Mouse (Mus musculus): ENCODE measurements around the gene Gca. TPM values are rescaled to one million over a fixed set of nuclear protein-coding genes. Genes with fewer than 3 reads are reported as not detected.

Gene Gca
- total and polyA plus RNA-seq, 3 experiments = 4.2 to 10.1 (median 4.7) TPM

DNA sequence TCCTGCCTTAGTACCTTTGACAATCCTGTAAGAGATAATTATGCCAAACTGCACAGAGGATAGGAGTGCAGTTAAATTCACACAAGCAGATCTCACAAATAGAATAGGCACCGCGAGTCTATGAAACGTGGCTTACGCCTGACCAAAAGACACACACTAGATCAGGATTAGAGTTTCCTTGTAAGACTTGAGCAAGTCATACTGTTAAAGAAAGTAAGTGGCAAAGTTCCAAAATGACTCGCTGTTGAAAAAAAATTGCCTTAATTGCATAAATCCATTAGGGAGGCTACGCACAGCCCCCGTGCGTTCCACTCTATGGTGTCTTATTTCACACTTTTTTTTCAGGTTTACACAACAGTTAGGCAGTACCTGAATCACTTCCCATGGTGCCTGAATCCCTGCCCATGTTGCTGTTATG, 41.1 kb upstream of the Gca start:
- Histone ChIP-seq H3K4me3 (replicated peaks in 1 of 3; ENCODE audit: low read depth in 2 of 3, low read length in 2 of 3, poor library complexity in 1 of 3) (no peak overlapping the region), H3K9ac (ENCODE audit: insufficient read depth, low read depth) (no peak overlapping the region), H3K27me3 (replicated peaks) (no peaks in the 10 kb centered on the region), H3K9me3 (replicated peaks; ENCODE audit: low read length) (no peaks in the 10 kb centered on the region), H3K4me2 (ENCODE audit: insufficient read depth, low read depth, poor library complexity, severe bottlenecking) (no peak overlapping the region), H3K4me1 (ENCODE audit: control insufficient read depth in 1 of 2, insufficient read depth in 2 of 2) (peaks cover 0 to 9% of the 10 kb centered on the region in 2 experiments; a peak in 2 of 4 replicates), H3K27ac (ENCODE audit: insufficient read depth, low read depth) (no peak overlapping the region), H3K36me3 (replicated peaks in 1 of 2; ENCODE audit: control insufficient read depth in 1 of 2, insufficient read depth in 1 of 2, low read length in 1 of 2) (no peaks in the 10 kb centered on the region), H3K79me2 (replicated peaks; ENCODE audit: control insufficient read depth, extremely low read depth, insufficient read depth, poor library complexity, severe bottlenecking) (no peaks in the 10 kb centered on the region)
- dilution Hi-C loops (cut with MboI; ENCODE audit: extremely low pct_ligation_motif_present, extremely low pct_unique_long_range_greater_than_20kb, low sequenced_read_pairs) (no loop called here), in situ Hi-C loops (cut with MboI; ENCODE audit: low pct_ligation_motif_present, low pct_unique_long_range_greater_than_20kb, low sequenced_read_pairs) (loop anchor here (10.0 to 25.0 kb wide), 2 partner anchors 648 to 961 kb away; no protein-coding TSS in a partner anchor)
- TF ChIP-seq ZNF384 (IDR thresholded peaks at IDR 0.05; ENCODE audit: low read depth, low read length) = no peak
- TF ChIP-seq IRF4 (IDR thresholded peaks at IDR 0.05; ENCODE audit: low read depth, low read length) = no peak
- TF ChIP-seq JUN (IDR thresholded peaks at IDR 0.05; ENCODE audit: insufficient read depth, low read depth, low read length) = no peak
- no peak for TF ChIP-seq CHD2 (IDR thresholded peaks at IDR 0.05; ENCODE audit: low read length)
- TF ChIP-seq GABPA (IDR thresholded peaks at IDR 0.05; ENCODE audit: insufficient replicate concordance, low read depth, low read length) = no peak
- no peak for TF ChIP-seq MXI1 (IDR thresholded peaks at IDR 0.05; ENCODE audit: low read depth, low read length)
- no peak for TF ChIP-seq SMC3 (IDR thresholded peaks at IDR 0.05; ENCODE audit: low read depth, low read length)
- no peak for TF ChIP-seq MEF2A (IDR thresholded peaks at IDR 0.05; ENCODE audit: borderline replicate concordance, low read depth, low read length)
- TF ChIP-seq MAFK (IDR thresholded peaks at IDR 0.05; ENCODE audit: insufficient replicate concordance, low read length) = no peak
- no peak for TF ChIP-seq ZC3H11A (IDR thresholded peaks at IDR 0.05; ENCODE audit: low read depth, low read length)
- TF ChIP-seq ZMIZ1 (IDR thresholded peaks at IDR 0.05; ENCODE audit: low read depth, low read length) = no peak
- TF ChIP-seq RCOR1 (conservative IDR thresholded peaks at IDR 0.05; ENCODE audit: low read depth, low read length) = no peak
- TF ChIP-seq TCF12 (IDR thresholded peaks at IDR 0.05; ENCODE audit: low read depth, low read length) = no peak
- TF ChIP-seq HCFC1 (IDR thresholded peaks at IDR 0.05; ENCODE audit: low read depth, low read length) = no peak
- TF ChIP-seq MAX (IDR thresholded peaks at IDR 0.05; ENCODE audit: low read length) = no peak
- no peak for TF ChIP-seq NELFE (IDR thresholded peaks at IDR 0.05; ENCODE audit: low read depth, low read length)
- no peak for TF ChIP-seq JUND (conservative IDR thresholded peaks at IDR 0.05; ENCODE audit: low read depth, low read length)
- TF ChIP-seq EP300 (IDR thresholded peaks at IDR 0.05; ENCODE audit: low read length) = no peak
- DNase-seq (ENCODE audit: extremely low read depth) = no peak

DNA sequence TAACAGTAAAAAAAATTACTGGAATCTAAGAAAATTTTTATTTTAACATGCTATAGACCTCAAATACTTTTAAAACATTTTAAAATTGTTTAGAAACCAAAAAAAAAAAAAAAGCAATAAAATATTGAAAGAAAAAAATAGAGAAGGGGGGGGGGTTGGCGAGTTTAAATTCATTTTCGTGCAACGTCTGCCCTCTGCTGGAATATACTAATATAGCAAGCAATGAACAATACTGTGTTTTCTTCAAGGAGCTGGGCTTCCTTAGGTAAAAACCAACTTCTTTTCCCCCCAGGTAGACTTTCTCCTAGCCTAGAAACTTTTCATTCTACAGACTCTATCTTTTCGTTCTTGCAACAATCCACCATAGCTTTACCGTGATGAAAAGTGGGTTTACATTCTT, 36.4 kb upstream of the Gca start:
- Histone ChIP-seq H3K79me2 (replicated peaks; ENCODE audit: control insufficient read depth, extremely low read depth, insufficient read depth, poor library complexity, severe bottlenecking) (no peaks in the 10 kb centered on the region), H3K36me3 (replicated peaks in 1 of 2; ENCODE audit: control insufficient read depth in 1 of 2, insufficient read depth in 1 of 2, low read length in 1 of 2) (peaks cover 0 to 4% of the 10 kb centered on the region in 2 experiments), H3K4me2 (ENCODE audit: insufficient read depth, low read depth, poor library complexity, severe bottlenecking) (no peak overlapping the region), H3K9ac (ENCODE audit: insufficient read depth, low read depth) (no peak overlapping the region), H3K27ac (ENCODE audit: insufficient read depth, low read depth) (no peak overlapping the region), H3K27me3 (replicated peaks) (no peaks in the 10 kb centered on the region), H3K9me3 (replicated peaks; ENCODE audit: low read length) (no peaks in the 10 kb centered on the region), H3K4me3 (replicated peaks in 1 of 3; ENCODE audit: low read depth in 2 of 3, low read length in 2 of 3, poor library complexity in 1 of 3) (no peak overlapping the region), H3K4me1 (ENCODE audit: control insufficient read depth in 1 of 2, insufficient read depth in 2 of 2) (no peaks in the 10 kb centered on the region)
- DNase-seq (ENCODE audit: extremely low read depth) = peak; percentile 40
- in situ Hi-C loops (cut with MboI; ENCODE audit: low pct_ligation_motif_present, low pct_unique_long_range_greater_than_20kb, low sequenced_read_pairs) (loop anchor here (5.0 to 10.0 kb wide), 2 partner anchors 170 to 653 kb away; no protein-coding TSS in a partner anchor), dilution Hi-C loops (cut with MboI; ENCODE audit: extremely low pct_ligation_motif_present, extremely low pct_unique_long_range_greater_than_20kb, low sequenced_read_pairs) (no loop called here)
- TF ChIP-seq CTCF (conservative IDR thresholded peaks at IDR 0.05 in 1 of 2, IDR thresholded peaks at IDR 0.05 in 1 of 2; ENCODE audit: low read depth in 2 of 2, low read length in 2 of 2) = peak; percentile 29 to 74
- TF ChIP-seq RCOR1 (conservative IDR thresholded peaks at IDR 0.05; ENCODE audit: low read depth, low read length) = no peak
- TF ChIP-seq USF1 (IDR thresholded peaks at IDR 0.05; ENCODE audit: low read depth, low read length) = no peak
- no peak for TF ChIP-seq KAT2A (IDR thresholded peaks at IDR 0.05; ENCODE audit: insufficient replicate concordance, low read length)
- TF ChIP-seq SIN3A (IDR thresholded peaks at IDR 0.05; ENCODE audit: low read length) = 0 out of 2 replicates have a peak, but pooled peaks have one; percentile 23
- no peak for TF ChIP-seq CHD2 (IDR thresholded peaks at IDR 0.05; ENCODE audit: low read length)
- TF ChIP-seq NELFE (IDR thresholded peaks at IDR 0.05; ENCODE audit: low read depth, low read length) = no peak
- TF ChIP-seq SMC3 (IDR thresholded peaks at IDR 0.05; ENCODE audit: low read depth, low read length) = peak; percentile 70
- peak; percentile 61 for TF ChIP-seq ZC3H11A (IDR thresholded peaks at IDR 0.05; ENCODE audit: low read depth, low read length)
- no peak for TF ChIP-seq UBTF (IDR thresholded peaks at IDR 0.05; ENCODE audit: low read depth, low read length)
- no peak for TF ChIP-seq MAFK (IDR thresholded peaks at IDR 0.05; ENCODE audit: insufficient replicate concordance, low read length)
- no peak for TF ChIP-seq ETS1 (conservative IDR thresholded peaks at IDR 0.05; ENCODE audit: low read depth, low read length)
- no peak for TF ChIP-seq HCFC1 (IDR thresholded peaks at IDR 0.05; ENCODE audit: low read depth, low read length)
- TF ChIP-seq NRF1 (IDR thresholded peaks at IDR 0.05; ENCODE audit: low read depth, low read length) = no peak
- peak; percentile 96 for TF ChIP-seq ZNF384 (IDR thresholded peaks at IDR 0.05; ENCODE audit: low read depth, low read length)
- TF ChIP-seq EP300 (IDR thresholded peaks at IDR 0.05; ENCODE audit: low read length) = no peak
- no peak for TF ChIP-seq TBP (conservative IDR thresholded peaks at IDR 0.05; ENCODE audit: low read depth, low read length)
- TF ChIP-seq TCF12 (IDR thresholded peaks at IDR 0.05; ENCODE audit: low read depth, low read length) = no peak
- 0 out of 2 replicates have a peak, but pooled peaks have one; percentile 79 for TF ChIP-seq MAZ (IDR thresholded peaks at IDR 0.05; ENCODE audit: low read depth, low read length)
- TF ChIP-seq USF2 (conservative IDR thresholded peaks at IDR 0.05; ENCODE audit: low read depth, low read length) = no peak
- TF ChIP-seq MYC (IDR thresholded peaks at IDR 0.05; ENCODE audit: low read depth, low read length) = no peak
- no peak for TF ChIP-seq POLR2A (IDR thresholded peaks at IDR 0.05; ENCODE audit: low read depth, low read length)
- no peak for TF ChIP-seq E2F4 (IDR thresholded peaks at IDR 0.05; ENCODE audit: insufficient replicate concordance, low read depth, low read length)
- no peak for TF ChIP-seq PAX5 (IDR thresholded peaks at IDR 0.05; ENCODE audit: low read length)
